Mouse (Mus musculus): ENCODE measurements around the gene Ccr5. TPM values are rescaled to one million over a fixed set of nuclear protein-coding genes. Genes with fewer than 3 reads are reported as not detected.

Ccr5 gene
- polyA plus RNA-seq, 1 experiment from 2014 or later, result not detected

GRCm38 (mm10) chr9:124138055-124138775 is 16.9 kb downstream of the Ccr5 start:
- in situ Hi-C loops (cut with MboI; ENCODE audit: low pct_unique_long_range_greater_than_20kb), result no loop called here
- ChIA-PET POLR2A (no interaction called here), CTCF (interaction anchor here (1.0 to 1.2 kb wide), 2 partner anchors 8 to 10 kb away, joined by 3 to 4 read pairs; no protein-coding TSS in a partner anchor)
- no peak for TF ChIP-seq CTCF (IDR thresholded peaks at IDR 0.05)
- H3K27me3 ChIP-seq, result peaks cover 5% of the 10 kb centered on the region
- DNase-seq (ENCODE audit: low read depth, low spot score) (no peak), ATAC-seq (no peak)

GRCm38 (mm10) chr9:124143678-124144077 is 22.3 kb downstream of the Ccr5 start:
- ChIA-PET CTCF (no interaction called here), POLR2A (no interaction called here)
- no peak for ATAC-seq
- DNase-seq (ENCODE audit: low read depth, low spot score), result no peak
- in situ Hi-C loops (cut with MboI; ENCODE audit: low pct_unique_long_range_greater_than_20kb), result no loop called here
- H3K27me3 ChIP-seq, result no peaks in the 10 kb centered on the region
- TF ChIP-seq CTCF (IDR thresholded peaks at IDR 0.05), result no peak

GRCm38 (mm10) chr9:124146307-124146706 is 25.0 kb downstream of the Ccr5 start:
- in situ Hi-C loops (cut with MboI; ENCODE audit: low pct_unique_long_range_greater_than_20kb), result no loop called here
- TF ChIP-seq CTCF (IDR thresholded peaks at IDR 0.05), result no peak
- ChIA-PET POLR2A (no interaction called here), CTCF (interaction anchor here (1.0 kb wide), 1 partner anchor 12 kb away, joined by 3 read pairs; no protein-coding TSS in a partner anchor)
- no peaks in the 10 kb centered on the region for H3K27me3 ChIP-seq
- no peak for DNase-seq (ENCODE audit: low read depth, low spot score)
- ATAC-seq, result no peak

Other genes starting within 250 kb of the Ccr5 start
- not detected for gene Ccr1, start 152.9 kb upstream of the Ccr5 start, polyA plus RNA-seq (2021)
- gene Ccr1l1, start 143.1 kb upstream of the Ccr5 start, polyA plus RNA-seq (2021), result not detected
- not detected for gene Ccr3, start 99.6 kb upstream of the Ccr5 start, polyA plus RNA-seq (2021)
- not detected for gene Ccr2, start 19.6 kb upstream of the Ccr5 start, polyA plus RNA-seq (2021)
- gene 2010315B03Rik, start 191.2 kb downstream of the Ccr5 start, polyA plus RNA-seq (2021), result 16.7 TPM

Data from Patski (cell line).